Mouse (Mus musculus): ENCODE data around the gene Suv39h2.

Suv39h2 gene

GRCm38 (mm10) chr2:3474861-3475283 is at the start of gene Suv39h2:
Suv39h2 (minus strand) TSS chr2:3475031.
- peak; percentile 98 for DNase-seq

- DNase-seq: no peak
Observed at GRCm38 (mm10) chr2:3522558-3522957, 47.7 kb upstream of the Suv39h2 start.

- DNase-seq: peak; percentile 98
Observed at GRCm38 (mm10) chr2:3512552-3513454, 38.0 kb upstream of the Suv39h2 start, which contains the start of the genes Gm45902, Hspa14 and Cdnf. Gm45902 (minus strand) TSS chr2:3512790. Hspa14 (minus strand) TSS chr2:3512814. Cdnf (plus strand) TSS chr2:3513030.

- DNase-seq: peak; percentile 17
Observed at GRCm38 (mm10) chr2:3512076-3512475, 37.2 kb upstream of the Suv39h2 start.

- DNase-seq: no peak
Observed at GRCm38 (mm10) chr2:3500886-3501285, 26.1 kb upstream of the Suv39h2 start.

- DNase-seq: no peak
Observed at GRCm38 (mm10) chr2:3499543-3499942, 24.7 kb upstream of the Suv39h2 start.

- no peak for DNase-seq
Observed at GRCm38 (mm10) chr2:3493833-3494409, 19.1 kb upstream of the Suv39h2 start.

- DNase-seq: no peak
Observed at GRCm38 (mm10) chr2:3489816-3490215, 15.0 kb upstream of the Suv39h2 start.

GRCm38 (mm10) chr2:3480239-3480638 is 5.4 kb upstream of the Suv39h2 start:
- DNase-seq: no peak

- DNase-seq: no peak
Observed at GRCm38 (mm10) chr2:3475746-3476251, 968 bp upstream of the Suv39h2 start.

- DNase-seq: peak; percentile 62
Observed at GRCm38 (mm10) chr2:3474361-3474805, 448 bp downstream of the Suv39h2 start.

- no peak for DNase-seq
Observed at GRCm38 (mm10) chr2:3473891-3474290, 940 bp downstream of the Suv39h2 start.

- no peak for DNase-seq
Observed at GRCm38 (mm10) chr2:3456590-3456989, 18.2 kb downstream of the Suv39h2 start.

GRCm38 (mm10) chr2:3453096-3453495 is 21.7 kb downstream of the Suv39h2 start:
- no peak for DNase-seq

- DNase-seq: no peak
Observed at GRCm38 (mm10) chr2:3449431-3449830, 25.4 kb downstream of the Suv39h2 start.

- DNase-seq: no peak
Observed at GRCm38 (mm10) chr2:3445984-3446383, 28.8 kb downstream of the Suv39h2 start.

GRCm38 (mm10) chr2:3444206-3444605 is 30.6 kb downstream of the Suv39h2 start:
- no peak for DNase-seq

GRCm38 (mm10) chr2:3437956-3438355 is 36.9 kb downstream of the Suv39h2 start:
- DNase-seq: no peak

- DNase-seq: no peak
Observed at GRCm38 (mm10) chr2:3435369-3436061, 39.3 kb downstream of the Suv39h2 start.

- no peak for DNase-seq
Observed at GRCm38 (mm10) chr2:3430956-3431355, 43.9 kb downstream of the Suv39h2 start.

GRCm38 (mm10) chr2:3424579-3424910 is 50.3 kb downstream of the Suv39h2 start:
- no peak for DNase-seq

- DNase-seq: peak; percentile 93
Observed at GRCm38 (mm10) chr2:3423841-3424578, 50.8 kb downstream of the Suv39h2 start, which contains the start of gene Dclre1c. Dclre1c (plus strand) TSS chr2:3424131.

Data from kidney, postnatal 14 days (tissue).